Mouse (Mus musculus) ES-Bruce4 (cell line): Measurements from ENCODE around the gene Tcf7l1.

Source experiments
- CTCF ChIP-seq: IDR thresholded peaks from one replicate; pipeline ENCODE4 v1.8.1; 2011; ENCODE audit warnings: low read depth, low read length
- EP300 ChIP-seq: IDR thresholded peaks from 2 replicates; pipeline ENCODE4 v1.6.1; 2011; ENCODE audit warnings: low read depth, low read length; ENCODE audit not compliant: insufficient read depth
- POLR2A ChIP-seq: IDR thresholded peaks from one replicate; pipeline ENCODE4 v1.8.1; 2011; ENCODE audit warnings: low read length; ENCODE audit not compliant: insufficient read depth

- TF ChIP-seq EP300 (no peak), CTCF (peak; percentile 45), POLR2A (no peak)
Measured at GRCm38 (mm10) chr6:72658006-72658405, 131.0 kb downstream of the Tcf7l1 start.
